Mouse (Mus musculus): ENCODE measurements at regions not wholly inside any gene's neighbourhood (a gene's known extent, or its start where the extent isn't known, plus 50 kb on each side); places are given as distances from the start of the nearest gene placed in this dataset.

DNA sequence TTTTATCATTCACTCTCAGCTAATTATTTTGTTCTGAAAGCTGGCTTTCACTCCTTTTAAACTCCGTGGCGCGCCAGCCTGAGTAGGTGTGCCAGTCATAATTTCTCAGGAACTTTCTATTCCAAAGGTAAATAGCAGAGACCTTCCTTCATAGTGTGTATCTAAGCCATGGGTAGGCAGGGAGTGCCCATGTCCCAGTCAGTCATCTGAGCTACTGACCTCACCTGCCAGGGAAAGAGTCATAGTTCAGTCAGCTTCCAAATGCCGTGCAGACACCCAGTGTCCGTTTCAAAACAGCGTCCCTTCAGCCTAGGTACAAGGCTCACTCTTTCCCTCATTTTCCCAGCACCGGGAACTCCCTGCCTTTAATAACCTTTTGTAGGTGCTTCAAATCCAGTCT lies 269.7 kb downstream of the Gm19410 start:
- no peak for DNase-seq (ENCODE audit: low spot score in 2 of 2)

DNA sequence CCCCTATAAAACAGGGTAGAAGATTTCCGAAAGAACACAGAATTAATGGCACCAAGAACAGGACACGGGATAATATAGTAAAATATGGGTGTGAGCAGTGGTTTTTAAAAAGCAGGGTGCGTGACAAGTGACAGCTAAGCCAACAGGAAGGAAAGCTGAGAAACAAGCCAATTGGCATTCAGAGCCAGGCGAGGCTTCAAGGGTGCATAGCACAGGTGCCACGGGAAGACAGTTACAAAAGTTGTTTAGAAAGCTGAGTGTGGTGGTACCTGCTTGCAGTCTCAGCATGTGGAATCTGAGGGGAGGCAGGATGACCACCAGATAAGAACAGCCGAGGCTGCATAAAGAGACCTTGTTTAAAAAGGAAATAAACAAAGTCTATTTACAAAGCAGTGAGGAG lies 270.7 kb downstream of the Gm19410 start:
- DNase-seq (ENCODE audit: low spot score in 2 of 2): no peak

DNA sequence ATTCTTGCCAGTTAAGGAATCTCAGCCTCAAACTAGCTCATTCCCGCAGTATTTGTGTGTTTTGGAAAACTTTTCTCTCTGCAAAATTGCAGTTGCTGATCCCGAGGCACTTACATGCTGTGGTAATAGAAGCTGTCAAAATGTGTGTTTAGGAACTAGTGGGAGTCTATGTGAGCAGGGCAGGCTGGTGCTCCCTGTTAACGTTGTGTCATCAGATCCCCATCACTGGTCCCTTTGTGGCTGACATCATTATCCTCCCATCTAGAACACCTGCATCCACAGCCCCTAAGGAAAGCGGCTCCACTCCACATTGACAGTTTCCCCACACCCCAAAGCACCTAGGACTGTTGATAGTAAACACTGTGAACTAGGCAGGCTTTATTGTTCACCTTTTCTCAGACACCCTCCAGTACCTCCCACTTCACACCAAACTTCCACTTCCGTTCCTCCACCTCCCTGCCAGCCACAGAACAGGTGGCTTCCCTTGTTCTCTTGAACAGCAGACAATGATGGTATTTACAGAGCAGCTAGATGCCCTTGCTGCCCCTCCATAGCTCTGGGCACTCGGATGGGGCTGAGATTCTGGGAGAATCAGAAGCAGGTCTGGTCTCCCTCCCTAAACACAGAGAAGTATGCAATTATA lies 275.8 kb downstream of the Gm19410 start:
- DNase-seq (ENCODE audit: low spot score in 2 of 2): no peak

DNA sequence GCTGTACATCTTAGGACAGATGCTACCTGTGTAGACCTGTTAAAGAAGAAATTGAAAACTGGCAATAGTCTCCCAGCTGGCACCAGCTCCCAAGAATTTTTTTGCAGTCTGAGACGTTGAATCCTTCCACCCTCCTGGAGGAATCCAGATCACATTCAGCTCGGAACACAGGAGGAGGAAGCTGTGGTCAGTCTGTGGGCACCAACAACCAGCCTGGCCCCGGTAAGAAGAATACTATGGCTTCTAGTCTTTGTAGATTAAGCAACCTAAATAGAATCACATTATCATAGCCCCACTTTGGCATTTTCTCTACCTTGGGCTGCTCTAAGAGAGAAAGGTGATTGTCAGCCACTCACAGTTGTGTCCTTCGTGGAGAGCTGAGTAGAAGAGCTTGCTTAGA lies 277.0 kb downstream of the Gm19410 start:
- no peak for DNase-seq (ENCODE audit: low spot score in 2 of 2)

Small RNA genes in the stretch of these regions (microRNA-seq; reads per million reads assigned to microRNA genes)
- 0 reads per million in 2 experiments for gene Gm22030
